Mouse (Mus musculus): Measurements from ENCODE around the gene Ccdc18. TPM values are rescaled to one million over a fixed set of nuclear protein-coding genes. Genes with fewer than 3 reads are reported as not detected.
"Not testable (repeated sequence)": the region's sequence is repeated elsewhere in the genome, so short reads cannot be mapped to it uniquely, and the experiment has no call there.

The Ccdc18 gene
- total and polyA plus RNA-seq, 3 experiments: 2.3 to 3.0 TPM; not detected in 1

DNA sequence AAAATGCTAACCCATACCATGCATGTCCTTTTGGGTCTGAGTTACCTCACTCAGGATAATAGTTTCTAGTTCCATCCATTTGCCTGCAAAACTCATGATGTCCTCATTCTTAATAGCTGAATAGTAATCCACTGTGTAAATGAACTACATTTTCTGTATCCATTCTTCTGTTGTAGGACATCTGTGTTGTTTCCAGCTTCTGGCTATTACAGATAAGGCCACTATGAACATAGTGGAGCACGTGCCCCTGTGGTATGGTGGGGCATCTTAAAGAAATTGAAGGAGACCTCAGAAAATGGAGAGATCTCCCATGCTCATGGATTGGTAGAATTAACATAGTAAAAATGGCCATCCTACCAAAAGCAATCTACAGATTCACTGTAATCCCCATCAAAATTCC, 131.1 kb downstream of the Ccdc18 start:
- H3K4me3 ChIP-seq (ENCODE audit: control insufficient read depth in 1 of 2, insufficient read depth in 1 of 2, low read depth in 2 of 2, low read length in 2 of 2); H3K9ac ChIP-seq (ENCODE audit: control insufficient read depth, low read depth, low read length, poor library complexity, severe bottlenecking); H3K79me2 ChIP-seq (ENCODE audit: control insufficient read depth, insufficient read depth, low read length, poor library complexity); H3K27me3 ChIP-seq (ENCODE audit: control insufficient read depth in 1 of 2, insufficient read depth in 2 of 2, low read length in 2 of 2); H3K27ac ChIP-seq (ENCODE audit: control insufficient read depth, low read depth, low read length); H3K9me3 ChIP-seq (replicated peaks; ENCODE audit: insufficient read depth, low read length): not testable (repeated sequence)
- Histone ChIP-seq H3K36me3 (ENCODE audit: control insufficient read depth in 1 of 2, insufficient read depth in 2 of 2, low read length in 2 of 2) (peaks cover 0 to 13% of the 10 kb centered on the region in 2 experiments; a peak in 2 of 4 replicates), H3K4me1 (ENCODE audit: control insufficient read depth in 1 of 2, insufficient read depth in 2 of 2, low read length in 2 of 2) (peaks cover 6 to 13% of the 10 kb centered on the region in 2 experiments)
- TF ChIP-seq EP300 (IDR thresholded peaks at IDR 0.05; ENCODE audit: low read depth in 1 of 2, low read length in 2 of 2) (peak in 1 of 2 experiments; percentile 46; a peak in 2 of 4 replicates), TCF12 (IDR thresholded peaks at IDR 0.05; ENCODE audit: low read depth, low read length) (0 out of 2 replicates have a peak, but pooled peaks have one; percentile 31), BHLHE40 (IDR thresholded peaks at IDR 0.05; ENCODE audit: borderline replicate concordance, low read depth, low read length) (peak; percentile 87), TAL1 (IDR thresholded peaks at IDR 0.05; ENCODE audit: low read length) (peak; percentile 71), MAX (IDR thresholded peaks at IDR 0.05; ENCODE audit: low read length) (peak; percentile 63; the same call in 1 of the 2 replicates), USF1 (IDR thresholded peaks at IDR 0.05; ENCODE audit: low read depth, low read length) (peak; percentile 61)
- peak; percentile 21 for DNase-seq (ENCODE audit: low read depth, low spot score)

GRCm38 (mm10) chr5:108266990-108267389, 134.3 kb downstream of the Ccdc18 start:
- no peak overlapping the region for H3K9ac ChIP-seq (ENCODE audit: control insufficient read depth, low read depth, low read length, poor library complexity, severe bottlenecking)
- no peaks in the 10 kb centered on the region for H3K9me3 ChIP-seq (replicated peaks; ENCODE audit: insufficient read depth, low read length)
- DNase-seq (ENCODE audit: low read depth, low spot score): no peak
- H3K4me1 ChIP-seq (ENCODE audit: control insufficient read depth in 1 of 2, insufficient read depth in 2 of 2, low read length in 2 of 2): peaks cover 7 to 15% of the 10 kb centered on the region in 2 experiments
- H3K4me3 ChIP-seq (ENCODE audit: control insufficient read depth in 1 of 2, insufficient read depth in 1 of 2, low read depth in 2 of 2, low read length in 2 of 2): no peak overlapping the region
- no peak overlapping the region for H3K27ac ChIP-seq (ENCODE audit: control insufficient read depth, low read depth, low read length)
- no peaks in the 10 kb centered on the region for H3K27me3 ChIP-seq (ENCODE audit: control insufficient read depth in 1 of 2, insufficient read depth in 2 of 2, low read length in 2 of 2)
- H3K36me3 ChIP-seq (ENCODE audit: control insufficient read depth in 1 of 2, insufficient read depth in 2 of 2, low read length in 2 of 2): peaks cover 0 to 18% of the 10 kb centered on the region in 2 experiments; a peak in 2 of 4 replicates
- peaks cover 29% of the 10 kb centered on the region for H3K79me2 ChIP-seq (ENCODE audit: control insufficient read depth, insufficient read depth, low read length, poor library complexity)
- TF ChIP-seq TAL1 (IDR thresholded peaks at IDR 0.05; ENCODE audit: low read length): peak; percentile 54
- no peak for TF ChIP-seq ETS1 (IDR thresholded peaks at IDR 0.05; ENCODE audit: low read depth, low read length)

GRCm38 (mm10) chr5:108268127-108269062, 135.7 kb downstream of the Ccdc18 start, which contains the start of gene Dr1:
Gene Dr1, plus strand, starts transcription at chr5:108268897.
- peaks cover 41% of the 10 kb centered on the region for H3K79me2 ChIP-seq (ENCODE audit: control insufficient read depth, insufficient read depth, low read length, poor library complexity)
- peaks cover 6 to 10% of the 10 kb centered on the region in 2 experiments for H3K4me1 ChIP-seq (ENCODE audit: control insufficient read depth in 1 of 2, insufficient read depth in 2 of 2, low read length in 2 of 2)
- peak within 1 kb of the TSS; percentile 87 for H3K27ac ChIP-seq (ENCODE audit: control insufficient read depth, low read depth, low read length)
- peaks cover 0 to 24% of the 10 kb centered on the region in 2 experiments; a peak in 2 of 4 replicates for H3K36me3 ChIP-seq (ENCODE audit: control insufficient read depth in 1 of 2, insufficient read depth in 2 of 2, low read length in 2 of 2)
- peak; percentile 95 for DNase-seq (ENCODE audit: low read depth, low spot score)
- H3K9ac ChIP-seq (ENCODE audit: control insufficient read depth, low read depth, low read length, poor library complexity, severe bottlenecking): peak within 1 kb of the TSS; percentile 99
- no peaks in the 10 kb centered on the region for H3K27me3 ChIP-seq (ENCODE audit: control insufficient read depth in 1 of 2, insufficient read depth in 2 of 2, low read length in 2 of 2)
- peak within 1 kb of the TSS; percentile 98 to 100 for H3K4me3 ChIP-seq (ENCODE audit: control insufficient read depth in 1 of 2, insufficient read depth in 1 of 2, low read depth in 2 of 2, low read length in 2 of 2)
- no peaks in the 10 kb centered on the region for H3K9me3 ChIP-seq (replicated peaks; ENCODE audit: insufficient read depth, low read length)
- TF ChIP-seq KAT2A (conservative IDR thresholded peaks at IDR 0.05; ENCODE audit: low read depth, low read length): peak; percentile 15
- TF ChIP-seq RCOR1 (IDR thresholded peaks at IDR 0.05; ENCODE audit: low read depth, low read length): peak; percentile 35; the same call in 1 of the 2 replicates
- peak; percentile 61 for TF ChIP-seq GATA1 (IDR thresholded peaks at IDR 0.05; ENCODE audit: low read depth, low read length)
- TF ChIP-seq CHD2 (IDR thresholded peaks at IDR 0.05; ENCODE audit: low read length): no peak; the same call in 1 of the 2 replicates
- peak; percentile 84; the same call in 1 of the 2 replicates for TF ChIP-seq ZMIZ1 (IDR thresholded peaks at IDR 0.05; ENCODE audit: low read depth, low read length)
- peak; percentile 67 for TF ChIP-seq TBP (IDR thresholded peaks at IDR 0.05; ENCODE audit: low read depth, low read length)
- TF ChIP-seq TCF12 (IDR thresholded peaks at IDR 0.05; ENCODE audit: low read depth, low read length): peak; percentile 49
- TF ChIP-seq UBTF (IDR thresholded peaks at IDR 0.05; ENCODE audit: borderline replicate concordance, insufficient read depth, low read depth, low read length): no peak; the same call in 1 of the 2 replicates
- TF ChIP-seq HCFC1 (IDR thresholded peaks at IDR 0.05; ENCODE audit: low read depth, low read length): peak; percentile 83
- no peak for TF ChIP-seq SMC3 (IDR thresholded peaks at IDR 0.05; ENCODE audit: low read depth, low read length)
- TF ChIP-seq POLR2AphosphoS5 (IDR thresholded peaks at IDR 0.05; ENCODE audit: borderline replicate concordance, low read depth, low read length): no peak
- TF ChIP-seq EP300 (IDR thresholded peaks at IDR 0.05; ENCODE audit: low read depth in 1 of 2, low read length in 2 of 2): peak in 1 of 2 experiments; percentile 12; a peak in 3 of 4 replicates
- TF ChIP-seq CHD1 (IDR thresholded peaks at IDR 0.05; ENCODE audit: low read depth, low read length): no peak; the same call in 1 of the 2 replicates
- peak; percentile 79; the same call in 1 of the 2 replicates for TF ChIP-seq POLR2AphosphoS2 (IDR thresholded peaks at IDR 0.05; ENCODE audit: low read length)
- TF ChIP-seq TAL1 (IDR thresholded peaks at IDR 0.05; ENCODE audit: low read length): no peak
- TF ChIP-seq E2F4 (IDR thresholded peaks at IDR 0.05; ENCODE audit: borderline replicate concordance, low read depth, low read length): no peak
- TF ChIP-seq POLR2A (IDR thresholded peaks at IDR 0.05; ENCODE audit: control insufficient read depth in 1 of 2, insufficient read depth in 1 of 2, low read depth in 1 of 2, low read length in 2 of 2, poor library complexity in 1 of 2): peak; percentile 79 to 93; a peak in 3 of 4 replicates
- TF ChIP-seq MEF2A (IDR thresholded peaks at IDR 0.05; ENCODE audit: extremely low read depth, insufficient replicate concordance, low read depth, low read length, poor library complexity, severe bottlenecking): peak; percentile 10; the same call in 1 of the 2 replicates

Data from MEL (cell line).